Mouse (Mus musculus): ENCODE measurements around the gene Dmrta2.
A peak's percentile ranks its signal among the peaks of the same experiment; 100 is the strongest.

Gene Dmrta2

DNA sequence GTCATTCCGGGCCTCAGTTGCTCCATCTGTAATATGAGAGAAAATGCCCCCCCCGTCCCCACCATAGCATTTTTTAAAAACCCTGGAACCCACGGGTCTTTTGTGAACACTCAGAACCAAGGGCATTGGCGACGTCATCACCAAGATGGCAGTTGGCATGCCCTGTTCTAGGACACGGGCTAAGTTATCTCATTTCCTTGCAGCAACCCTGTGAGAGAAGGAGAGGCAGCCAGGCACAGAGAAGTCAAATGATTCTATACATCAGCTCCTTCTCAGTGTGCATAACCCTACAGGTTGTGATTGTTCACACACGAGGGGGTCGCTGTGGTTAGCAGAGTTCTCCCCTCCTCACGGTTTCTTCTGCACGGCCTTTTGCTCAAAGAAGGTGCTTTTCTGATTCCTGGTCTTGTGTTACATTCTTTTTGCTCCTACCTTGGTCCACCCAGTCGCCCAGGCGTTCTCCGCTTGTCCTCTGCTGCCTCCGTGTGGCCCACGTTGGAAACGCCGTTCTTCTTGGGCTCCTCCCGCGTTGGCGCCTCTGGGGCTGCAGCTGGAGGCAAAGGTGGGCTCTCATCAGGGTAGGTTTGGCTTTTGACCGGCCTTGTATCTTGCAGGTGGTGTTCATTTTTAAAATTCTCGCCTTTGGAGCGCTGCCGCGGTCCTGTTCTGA lies 44.2 kb downstream of the Dmrta2 start:
- DNase-seq (ENCODE audit: low spot score) = peak; percentile 40

DNA sequence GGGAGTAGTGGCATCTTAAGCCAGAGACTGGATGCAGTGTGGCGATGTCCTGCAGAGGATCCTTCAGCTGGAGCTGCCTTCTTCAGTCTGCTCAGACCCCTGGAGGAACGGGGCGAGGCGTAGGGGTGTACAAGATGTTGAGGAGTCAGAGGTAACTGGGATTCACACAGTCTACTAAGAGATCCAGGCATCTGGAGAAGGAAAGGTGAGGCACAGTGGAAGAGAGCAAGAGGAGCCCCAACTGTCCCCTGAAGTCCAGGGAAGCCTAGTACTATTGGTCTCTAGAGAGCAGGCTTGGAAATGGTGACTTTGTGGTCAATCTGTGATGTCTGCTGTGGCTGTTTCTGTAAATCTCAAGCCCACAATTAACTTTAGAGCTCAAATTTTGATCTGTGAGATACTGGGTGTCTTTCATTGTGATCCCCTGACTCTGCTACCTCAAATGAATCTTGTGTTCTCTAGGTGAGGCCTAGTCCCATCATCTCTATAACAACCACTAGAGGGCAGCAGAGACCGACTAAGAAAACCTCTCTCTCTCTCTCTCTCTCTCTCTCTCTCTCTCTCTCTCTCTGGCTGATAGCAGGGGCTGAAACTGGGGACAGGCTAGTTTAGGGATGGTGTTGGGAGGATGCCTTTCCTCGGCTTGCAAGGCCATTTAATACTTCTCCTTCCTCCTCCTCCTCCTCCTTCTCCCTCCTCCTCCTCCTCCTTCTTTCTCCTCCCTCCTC lies 50.8 kb downstream of the Dmrta2 start:
- peak; percentile 47 for DNase-seq (ENCODE audit: low spot score)

DNA sequence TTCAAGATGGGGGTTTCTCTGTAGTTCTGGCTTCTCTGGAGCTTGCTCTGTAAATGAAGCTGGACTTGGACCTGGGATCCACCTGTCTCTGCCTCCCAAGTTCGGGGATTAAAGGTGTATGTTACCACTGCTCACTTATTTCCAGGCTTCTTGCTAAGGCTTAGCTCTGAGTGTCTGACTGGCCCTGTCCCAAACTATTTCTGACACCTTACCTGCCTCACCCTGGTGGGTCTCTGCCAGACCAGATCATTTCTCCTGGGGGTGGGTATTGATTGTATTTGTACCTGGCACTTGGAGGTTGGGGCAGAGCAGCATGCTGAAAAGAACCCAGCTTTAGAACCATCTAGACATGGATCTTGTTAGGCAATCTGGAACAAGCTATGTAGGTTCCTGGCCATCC lies 51.6 kb downstream of the Dmrta2 start:
- DNase-seq (ENCODE audit: low spot score) = no peak
